Mouse (Mus musculus): ENCODE measurements around the gene Kcmf1.

- TF ChIP-seq CTCF (IDR thresholded peaks at IDR 0.05; ENCODE audit: low read depth, low read length) (no peak), POLR2A (IDR thresholded peaks at IDR 0.05; ENCODE audit: insufficient read depth, low read length) (no peak)
Measured at GRCm38 (mm10) chr6:72902254-72902990, 2.6 kb upstream of the Kcmf1 start.

Measured in ES-Bruce4 (cell line).